Mouse (Mus musculus) kidney, postnatal 0 days (tissue): ENCODE measurements around the gene Fer. TPM values are rescaled to one million over a fixed set of nuclear protein-coding genes. Genes with fewer than 3 reads are reported as not detected.

Source experiments
- ATAC-seq: fragments of 200-750 bp; cut with Nextera tagmentation; replicated peaks from 2 replicates; pipeline ENCODE4 v1.8.0; 2017; ENCODE audit warnings: low read depth, moderate number of reproducible peaks, moderate TSS enrichment, moderate library complexity; ENCODE audit not compliant: low FRiP score
- DNase-seq: peaks from one replicate; pipeline ENCODE4 v3.0.0-alpha.2; 2016; ENCODE audit warnings: low spot score
- H3K27ac ChIP-seq: fragments of 300-500 bp; sonication (generic); 2 replicates; pipeline ENCODE4 v1.5.1; 2014; ENCODE audit warnings: mild to moderate bottlenecking
- H3K27me3 ChIP-seq: fragments of 300-500 bp; sonication (generic); 2 replicates; pipeline ENCODE4 v1.6.1; 2014; ENCODE audit warnings: low read length, mixed read lengths; ENCODE audit not compliant: insufficient read depth
- H3K36me3 ChIP-seq: fragments of 300-500 bp; sonication (generic); 2 replicates; pipeline ENCODE4 v1.6.1; 2014; ENCODE audit warnings: low read length, mixed read lengths; ENCODE audit not compliant: insufficient read depth
- H3K4me1 ChIP-seq: fragments of 300-500 bp; sonication (generic); replicated peaks from 2 replicates; pipeline ENCODE4 v1.6.1; 2014; ENCODE audit warnings: antibody characterized with exemption, low read length, mixed read lengths; ENCODE audit not compliant: insufficient read depth
- H3K4me2 ChIP-seq: fragments of 300-500 bp; sonication (generic); 2 replicates; pipeline ENCODE4 v1.6.1; 2014; ENCODE audit warnings: mild to moderate bottlenecking, low read length, moderate library complexity, mixed read lengths
- H3K4me3 ChIP-seq: fragments of 300-500 bp; sonication (generic); replicated peaks from 2 replicates; pipeline ENCODE4 v1.5.1; 2014; ENCODE audit warnings: low read depth, low read length
- H3K9ac ChIP-seq: fragments of 300-500 bp; sonication (generic); 2 replicates; pipeline ENCODE4 v1.6.1; 2014; ENCODE audit warnings: low read depth, low read length
- H3K9me3 ChIP-seq: fragments of 300-500 bp; sonication (generic); replicated peaks from 2 replicates; pipeline ENCODE4 v1.6.1; 2016; ENCODE audit warnings: low read length, inconsistent platforms, mixed read lengths
- CTCF ChIP-seq: IDR thresholded peaks from 2 replicates; pipeline ENCODE4 v1.5.1; 2016; ENCODE audit warnings: antibody characterized with exemption, low read depth, mild to moderate bottlenecking, moderate library complexity
- WGBS: fragments of 180-500 bp; shearing (Covaris S2); extraction: QIAGEN DNeasy Blood & Tissue Kit; methylation state at CpG from one replicate; pipeline ENCODE4 v1.1.7; 2014; 5-methylcytosine and 5-hydroxymethylcytosine counted together
- polyA plus RNA-seq: library from polyadenylated mRNA; unstranded; fragments of >200 nt; fragmentation: Nextera tagmentation; extraction: Ambion mirVana; gene quantifications from 2 replicates; pipeline ENCODE4 v1.2.1, GENCODE M21; 2015

The Fer gene
- polyA plus RNA-seq, 1 experiment from 2014 or later = 24.1 TPM

DNA sequence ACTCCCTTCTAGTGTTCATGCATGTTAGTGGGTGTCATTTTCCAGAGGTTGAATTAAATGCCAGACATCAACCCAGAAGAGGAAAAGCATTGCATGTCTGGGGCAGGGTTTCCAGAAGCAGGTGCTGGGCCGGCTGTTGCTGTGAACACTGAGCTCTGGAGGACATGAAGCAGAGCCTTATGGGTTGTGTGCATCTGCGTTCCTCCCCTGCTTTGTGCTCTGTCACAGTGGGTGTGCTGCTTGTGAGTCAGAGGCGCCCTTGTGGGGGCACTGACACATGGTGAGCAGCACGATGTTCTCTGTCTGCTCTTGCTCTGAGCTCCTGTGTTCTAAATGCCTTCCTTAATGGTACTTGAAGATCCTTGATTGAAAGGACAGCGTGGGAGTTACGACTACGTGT, 182.5 kb downstream of the Fer start:
- no peak overlapping the region for H3K4me2 ChIP-seq
- H3K27me3 ChIP-seq = no peaks in the 10 kb centered on the region
- H3K4me1 ChIP-seq = no peaks in the 10 kb centered on the region
- H3K4me3 ChIP-seq = no peak overlapping the region
- DNase-seq (no peak), ATAC-seq (no peak)
- 0 out of 2 replicates have a peak, but pooled peaks cover 3% of the 10 kb centered on the region for H3K36me3 ChIP-seq
- 75% methylated on average over 7 of the region's 7 CpGs for WGBS
- no peak overlapping the region for H3K27ac ChIP-seq
- H3K9me3 ChIP-seq = no peaks in the 10 kb centered on the region
- no peak overlapping the region for H3K9ac ChIP-seq
- TF ChIP-seq CTCF = no peak

DNA sequence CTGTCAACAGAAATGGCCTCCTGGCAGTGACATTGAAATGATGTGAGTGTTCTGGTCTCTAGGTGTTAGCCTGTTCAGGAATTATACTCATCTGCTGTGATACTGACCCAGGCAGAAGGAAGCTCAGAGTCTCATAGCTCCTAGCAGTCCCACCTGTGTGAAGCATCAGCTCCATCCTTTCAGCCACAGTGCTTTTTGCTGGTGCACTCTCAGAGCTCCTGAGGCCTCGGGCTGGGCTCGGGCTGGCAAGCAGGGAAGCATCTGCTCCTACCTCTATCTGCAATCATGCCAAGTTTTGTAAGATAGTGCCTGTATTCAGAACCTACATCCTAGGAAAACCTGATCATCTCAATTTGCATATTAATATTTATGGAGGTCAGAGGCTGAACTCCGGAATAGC, 183.7 kb downstream of the Fer start:
- TF ChIP-seq CTCF = no peak
- Histone ChIP-seq H3K36me3 (0 out of 2 replicates have a peak, but pooled peaks cover 3% of the 10 kb centered on the region), H3K4me1 (no peaks in the 10 kb centered on the region), H3K9ac (no peak overlapping the region), H3K9me3 (no peaks in the 10 kb centered on the region), H3K4me3 (no peak overlapping the region), H3K27ac (no peak overlapping the region), H3K27me3 (no peaks in the 10 kb centered on the region), H3K4me2 (no peak overlapping the region)
- 84% methylated on average over 3 of the region's 3 CpGs for WGBS
- ATAC-seq = no peak
- DNase-seq = no peak

DNA sequence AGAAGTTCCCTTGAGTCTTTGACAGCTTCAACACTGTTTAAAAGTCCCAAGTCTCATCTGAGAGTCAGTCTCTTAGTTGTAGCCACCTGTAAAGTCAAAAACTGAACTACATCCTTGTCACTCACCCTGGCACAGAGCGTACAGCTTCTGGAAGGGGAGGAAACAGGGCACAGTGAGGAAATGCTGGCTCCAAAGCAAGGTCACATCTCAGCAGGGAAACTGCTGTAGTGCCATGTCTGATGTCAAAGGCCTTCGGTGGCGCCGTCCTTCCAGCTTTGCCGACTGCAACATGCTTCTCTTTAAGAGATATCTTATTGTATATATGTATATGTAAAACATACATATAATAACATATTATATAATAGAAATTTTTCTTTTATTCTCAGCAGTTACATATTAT, 188.0 kb downstream of the Fer start:
- DNase-seq = no peak
- TF ChIP-seq CTCF = no peak
- Histone ChIP-seq H3K27me3 (no peaks in the 10 kb centered on the region), H3K4me3 (no peak overlapping the region), H3K9me3 (no peaks in the 10 kb centered on the region), H3K4me2 (no peak overlapping the region), H3K36me3 (no peaks in the 10 kb centered on the region), H3K27ac (no peak overlapping the region), H3K9ac (no peak overlapping the region), H3K4me1 (no peaks in the 10 kb centered on the region)
- ATAC-seq = no peak
- 90% methylated on average over 5 of the region's 5 CpGs for WGBS

DNA sequence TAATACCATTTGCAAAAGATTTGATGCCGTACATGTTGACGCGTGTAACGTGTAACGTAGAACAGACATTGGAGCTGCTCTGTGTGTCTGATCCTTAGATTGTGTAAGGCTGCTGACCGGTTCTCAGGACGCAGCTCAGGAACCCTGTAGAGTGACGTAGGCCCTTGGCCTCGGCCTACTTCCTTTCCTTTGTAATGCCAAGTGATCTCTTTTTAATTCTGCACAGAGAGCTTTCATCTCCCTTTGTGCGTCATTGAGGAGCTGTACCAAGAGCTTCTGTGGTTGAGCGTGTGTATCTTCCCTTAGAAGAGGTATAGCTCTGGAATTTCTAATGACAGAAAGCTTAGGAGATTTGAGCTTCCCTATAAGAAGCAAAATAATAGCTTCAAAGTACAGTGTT, 190.8 kb downstream of the Fer start:
- TF ChIP-seq CTCF = no peak
- no peak overlapping the region for H3K9ac ChIP-seq
- no peak overlapping the region for H3K27ac ChIP-seq
- ATAC-seq (no peak), DNase-seq (no peak)
- no peak overlapping the region for H3K4me2 ChIP-seq
- H3K36me3 ChIP-seq = no peaks in the 10 kb centered on the region
- H3K27me3 ChIP-seq = no peaks in the 10 kb centered on the region
- no peak overlapping the region for H3K4me3 ChIP-seq
- WGBS = 91% methylated on average over 11 of the region's 11 CpGs
- H3K4me1 ChIP-seq = no peaks in the 10 kb centered on the region
- no peaks in the 10 kb centered on the region for H3K9me3 ChIP-seq

DNA sequence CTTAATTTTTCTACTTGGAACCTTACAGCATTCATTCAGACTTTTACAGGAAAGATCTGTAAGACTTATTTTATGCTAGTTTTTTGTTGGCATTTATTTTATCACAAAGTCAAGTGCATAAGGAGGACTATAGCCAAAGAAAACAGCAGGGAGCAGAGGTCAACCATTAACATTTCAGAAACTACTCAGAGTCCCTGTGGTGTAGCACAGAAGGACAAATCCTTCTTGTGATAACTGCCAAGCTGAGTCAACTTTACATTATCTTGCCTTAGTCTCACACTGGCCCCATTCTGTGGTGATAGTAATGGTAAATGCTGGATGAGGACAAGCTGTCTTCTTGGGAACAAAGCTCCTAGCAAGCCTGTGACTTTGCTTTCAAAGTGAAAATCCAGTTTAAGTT, 197.7 kb downstream of the Fer start:
- H3K27me3 ChIP-seq = no peaks in the 10 kb centered on the region
- TF ChIP-seq CTCF = no peak
- ATAC-seq = no peak

DNA sequence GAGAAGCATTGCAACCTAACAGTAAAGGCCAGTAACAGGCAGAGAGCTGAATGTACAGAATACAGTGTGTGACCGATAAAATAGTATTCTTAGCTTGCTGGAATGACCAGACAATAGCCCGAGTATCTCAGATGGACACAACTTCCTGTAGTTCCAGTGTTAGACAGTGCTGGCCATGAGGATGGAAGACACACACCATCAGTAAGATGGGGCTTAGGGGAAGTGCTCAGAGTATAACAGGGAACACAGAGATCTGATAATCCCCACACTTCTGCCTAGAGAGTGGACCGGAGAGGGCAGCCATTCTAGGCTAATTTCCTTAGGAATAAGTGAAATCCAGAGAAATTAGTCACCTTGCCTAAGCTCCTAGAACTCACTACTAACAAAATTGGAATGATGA, 202.4 kb downstream of the Fer start:
- TF ChIP-seq CTCF = no peak
- no peaks in the 10 kb centered on the region for H3K9me3 ChIP-seq
- WGBS = 84% methylated on average over 3 of the region's 3 CpGs

More for the DNA sequence above, 197.7 kb downstream of the Fer start:
- Histone ChIP-seq H3K4me2 (no peak overlapping the region), H3K9me3 (no peaks in the 10 kb centered on the region), H3K4me3 (no peak overlapping the region), H3K4me1 (no peaks in the 10 kb centered on the region), H3K27ac (no peak overlapping the region), H3K9ac (no peak overlapping the region), H3K36me3 (no peaks in the 10 kb centered on the region)
- peak; percentile 72 for DNase-seq

DNA sequence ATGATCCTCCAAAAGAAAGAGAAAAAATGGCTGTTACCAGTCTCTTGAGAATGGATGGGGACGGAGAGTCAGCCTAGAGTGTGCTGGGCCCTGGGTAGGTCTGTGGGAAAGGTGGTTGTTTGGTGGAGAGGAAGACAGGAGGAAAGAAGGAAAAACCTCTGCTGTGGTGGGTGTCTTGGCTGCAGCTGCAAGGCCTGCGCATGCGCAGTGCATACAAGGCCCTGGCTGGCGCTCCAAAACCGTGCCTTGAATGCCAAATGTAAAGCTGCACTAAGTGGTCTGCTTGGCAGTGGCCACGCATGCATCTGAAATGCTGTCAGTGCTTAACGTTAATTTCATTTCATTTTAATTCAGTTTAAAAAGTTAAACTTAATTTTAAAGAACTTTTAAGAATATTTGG, 214.5 kb downstream of the Fer start:
- WGBS = 96% methylated on average over 7 of the region's 7 CpGs
- Histone ChIP-seq H3K27ac (no peak overlapping the region), H3K4me1 (no peaks in the 10 kb centered on the region), H3K4me2 (no peak overlapping the region), H3K9ac (no peak overlapping the region), H3K27me3 (no peaks in the 10 kb centered on the region), H3K36me3 (no peaks in the 10 kb centered on the region; the same call in 1 of the 2 replicates), H3K4me3 (no peak overlapping the region), H3K9me3 (no peaks in the 10 kb centered on the region)
- DNase-seq (no peak), ATAC-seq (no peak)
- TF ChIP-seq CTCF = no peak

More for the DNA sequence above, 202.4 kb downstream of the Fer start:
- Histone ChIP-seq H3K4me2 (no peak overlapping the region), H3K27me3 (no peaks in the 10 kb centered on the region), H3K4me3 (no peak overlapping the region), H3K27ac (no peak overlapping the region), H3K9ac (no peak overlapping the region), H3K36me3 (no peaks in the 10 kb centered on the region), H3K4me1 (no peaks in the 10 kb centered on the region)
- DNase-seq (no peak), ATAC-seq (no peak)
